Mouse (Mus musculus): ENCODE results near the gene Mettl7a2.

The Mettl7a2 gene

GRCm38 (mm10) chr15:100395561-100395960, 42.6 kb downstream of the Mettl7a2 start:
- DNase-seq (ENCODE audit: extremely low spot score) = no peak

- DNase-seq (ENCODE audit: extremely low spot score) = no peak
These were observed 47.7 kb downstream of the Mettl7a2 start for GRCm38 (mm10) chr15:100400592-100401250.

GRCm38 (mm10) chr15:100401811-100402210, 48.8 kb downstream of the Mettl7a2 start:
- DNase-seq (ENCODE audit: extremely low spot score) = no peak

- DNase-seq (ENCODE audit: extremely low spot score) = no peak
These were observed 49.3 kb downstream of the Mettl7a2 start for GRCm38 (mm10) chr15:100402347-100402746.

DNA sequence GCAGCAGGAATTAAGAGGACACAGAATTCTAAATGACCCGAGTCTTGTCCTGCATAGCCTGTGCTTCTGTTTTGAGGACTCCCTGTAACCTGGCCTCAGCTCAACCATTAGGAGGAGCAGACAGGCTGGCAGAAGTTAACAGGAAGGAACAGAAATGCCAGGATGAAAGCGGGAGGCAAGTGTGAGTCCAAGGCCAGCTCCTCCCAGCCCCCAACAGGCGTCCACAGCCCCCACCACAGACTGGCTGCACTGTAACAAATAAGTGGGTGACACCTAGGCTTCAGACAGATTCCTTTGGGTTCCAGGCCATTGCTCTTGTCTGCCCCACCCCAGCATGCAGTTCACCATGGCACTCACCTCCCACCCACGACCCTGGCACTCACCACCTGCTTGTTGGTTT, 49.8 kb downstream of the Mettl7a2 start:
- DNase-seq (ENCODE audit: extremely low spot score) = no peak

- DNase-seq (ENCODE audit: extremely low spot score) = no peak
These were observed 50.5 kb downstream of the Mettl7a2 start for GRCm38 (mm10) chr15:100403318-100404000.

DNA sequence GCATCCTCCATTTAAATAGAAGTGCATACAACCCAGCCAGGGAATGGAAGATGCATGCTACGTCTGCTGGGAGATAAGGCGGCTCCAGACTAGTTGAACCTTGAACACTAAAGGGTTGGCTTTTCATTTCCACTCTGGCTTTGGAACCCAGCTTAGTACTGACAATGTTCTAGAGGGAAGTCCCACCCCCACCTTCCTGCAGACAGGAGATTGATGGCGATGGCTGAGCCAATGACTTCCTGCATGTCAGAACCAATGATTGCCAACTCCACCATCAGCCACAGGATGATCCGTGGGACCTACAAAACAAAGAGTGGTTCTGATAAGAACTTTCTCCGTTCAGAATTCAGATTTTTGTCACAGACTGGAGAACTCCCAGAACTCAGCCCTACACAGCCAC, 53.1 kb downstream of the Mettl7a2 start:
- DNase-seq (ENCODE audit: extremely low spot score) = no peak

DNA sequence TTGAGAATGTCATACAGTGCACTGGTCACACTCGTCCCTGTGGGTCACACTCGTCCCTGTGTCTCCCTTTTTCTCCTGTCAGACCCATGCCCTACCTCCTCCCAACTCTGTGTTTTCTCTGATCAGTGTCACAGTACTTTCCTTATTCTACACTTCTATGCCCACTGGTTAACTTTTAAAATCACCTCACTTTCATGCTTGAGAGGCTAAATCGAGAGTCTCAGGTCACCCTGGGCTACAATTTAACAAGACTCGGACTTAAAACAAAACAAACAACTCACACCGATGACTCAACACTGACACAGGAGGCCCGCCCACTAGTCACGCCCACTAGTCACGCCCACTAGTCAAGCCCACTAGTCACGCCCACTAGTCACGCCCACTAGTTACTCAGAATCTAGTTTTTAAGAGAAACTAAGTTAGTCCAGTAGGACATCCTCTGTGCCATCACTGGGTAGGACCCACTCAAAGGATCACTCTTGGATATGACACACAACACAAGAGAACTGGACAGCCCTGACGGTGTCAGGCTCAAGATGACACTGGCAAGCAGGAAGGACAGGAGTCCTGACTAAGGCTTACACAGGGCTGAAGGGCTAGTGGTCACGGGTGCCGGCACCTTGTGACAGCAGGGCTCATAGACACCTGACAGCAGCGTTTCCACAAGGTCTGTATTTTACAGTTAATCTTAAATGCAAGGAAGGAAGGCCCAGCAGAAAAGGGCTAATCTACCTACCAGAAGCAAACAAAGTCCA, 58.1 kb downstream of the Mettl7a2 start:
- no peak for DNase-seq (ENCODE audit: extremely low spot score)

Data from embryo, embryonic 9.5 days (tissue).